25 mouse cellular contexts compared by ENCODE assay signal in the genomic region with DNA sequence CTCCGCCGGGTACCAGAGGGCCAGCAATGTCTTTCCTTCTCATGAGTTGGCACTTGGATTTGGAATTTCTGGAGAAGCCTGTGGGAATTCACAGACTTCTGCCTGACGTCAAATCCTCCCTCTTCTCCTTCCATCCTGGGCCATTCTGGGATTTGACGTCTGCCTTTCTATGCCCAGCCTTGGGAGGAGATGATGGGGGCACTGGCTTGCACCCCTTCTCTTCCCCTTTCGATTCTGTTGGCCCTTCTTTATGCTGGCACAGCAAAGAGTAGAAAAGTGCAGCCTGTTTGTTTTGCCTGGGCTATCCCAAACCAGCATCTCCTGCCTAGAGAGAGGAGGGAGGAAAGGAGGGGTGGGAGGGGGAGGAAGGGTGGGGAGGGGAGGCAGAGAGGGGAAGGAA. TPM values are rescaled to one million over a fixed set of nuclear protein-coding genes. Genes with fewer than 3 reads are reported as not detected.
DNase-seq lines count a peak whose midpoint lies in the region; ATAC-seq and TF ChIP-seq lines count a peak whose summit lies in the region.
"Had no signal": no experiment of that assay in that cellular context is flagged by ENCODE, and none has a peak within 500 bp of the region (broad histone marks: within the 10 kb centered on the region; RNA-seq: fewer than 3 reads in every experiment).

No protein-coding gene starts in this region.

- ATAC-seq in liver, embryonic 12.5 days: no peak
- ATAC-seq in embryonic facial prominence, embryonic 12.5 days (ENCODE audit: insufficient number of reproducible peaks, insufficient read depth, low FRiP score, low TSS enrichment): no peak
- ATAC-seq in megakaryocyte-erythroid progenitor cell, adult 5-6 weeks (replicated peaks; ENCODE audit: low FRiP score, low TSS enrichment, poor library complexity, severe bottlenecking): no peak
- ATAC-seq: CD4-positive, CD25-positive, alpha-beta regulatory T cell, adult 4 months; forebrain, embryonic 13.5 days; forebrain, embryonic 16.5 days; hindbrain, embryonic 16.5 days; intestine, embryonic 15.5 days had no signal

- H3K79me2 ChIP-seq in liver, adult 2 months (ENCODE audit: control insufficient read depth, insufficient read depth, low read length): no peaks in the 10 kb centered on the region

- WGBS in liver, adult 2 months: 72% methylated on average over 5 of the region's 5 CpGs
- WGBS in liver, embryonic 12.5 days (ENCODE audit: insufficient replicate concordance): 61% methylated on average over 5 of the region's 5 CpGs
- WGBS in embryonic facial prominence, embryonic 12.5 days: 78% methylated on average over 5 of the region's 5 CpGs

- peaks cover 17% of the 10 kb centered on the region; the same call in 1 of the 2 replicates for H3K4me1 ChIP-seq in liver, adult 2 months (ENCODE audit: control insufficient read depth, insufficient read depth, low read length)
- peaks cover 24% of the 10 kb centered on the region for H3K4me1 ChIP-seq in liver, embryonic 12.5 days
- peaks cover 51% of the 10 kb centered on the region for H3K4me1 ChIP-seq in embryonic facial prominence, embryonic 12.5 days

- peak; percentile 92 for DNase-seq in heart, adult 11 months
- no peak for DNase-seq in heart, adult 18-20 months
- no peak for DNase-seq in liver, adult 2 months (ENCODE audit: extremely low read depth, low read depth, low spot score)
- DNase-seq: adrenal gland, adult 2 months; adrenal gland, postnatal 14 days; cerebellum, adult 11-12 months; cerebellum, adult 8-10 months; cerebellum, postnatal 10 days; cerebellum, postnatal 36 days; embryo, embryonic 11 days; gastrocnemius, postnatal 14 days; heart, postnatal 14 days; heart, postnatal 4 days; kidney, adult 18-20 months had no signal

- H3K9ac ChIP-seq in liver, adult 2 months (ENCODE audit: low read depth, low read length): no peak overlapping the region
- H3K9ac ChIP-seq in liver, embryonic 12.5 days: no peak overlapping the region
- H3K9ac ChIP-seq in embryonic facial prominence, embryonic 12.5 days: 0 out of 2 replicates have a peak overlapping the region, but pooled peaks have one; percentile 15
- H3K9ac ChIP-seq: embryonic facial prominence, embryonic 15.5 days; forebrain, embryonic 13.5 days; hindbrain, embryonic 13.5 days; intestine, embryonic 15.5 days had no signal

- H3K4me2 ChIP-seq in liver, embryonic 12.5 days: no peak overlapping the region
- H3K4me2 ChIP-seq in embryonic facial prominence, embryonic 12.5 days (replicated peaks): no peak overlapping the region
- H3K4me2 ChIP-seq: forebrain, embryonic 13.5 days had no signal

- peak overlapping the region; percentile 25; the same call in 1 of the 2 replicates for H3K27ac ChIP-seq in liver, adult 2 months (replicated peaks; ENCODE audit: insufficient read depth, low read depth, low read length)
- no peak overlapping the region for H3K27ac ChIP-seq in liver, embryonic 12.5 days
- 0 out of 2 replicates have a peak overlapping the region, but pooled peaks have one; percentile 9 for H3K27ac ChIP-seq in embryonic facial prominence, embryonic 12.5 days
- H3K27ac ChIP-seq: forebrain, embryonic 13.5 days; hindbrain, embryonic 13.5 days had no signal

- TF ChIP-seq CTCF in liver, adult 2 months (IDR thresholded peaks at IDR 0.05; ENCODE audit: low read depth, low read length): no peak

- H3K4me3 ChIP-seq in liver, adult 2 months (ENCODE audit: insufficient read depth, low read depth, low read length): no peak overlapping the region
- no peak overlapping the region for H3K4me3 ChIP-seq in liver, embryonic 12.5 days
- H3K4me3 ChIP-seq in embryonic facial prominence, embryonic 12.5 days: no peak overlapping the region
- H3K4me3 ChIP-seq: forebrain, embryonic 13.5 days; heart, embryonic 13.5 days; hindbrain, embryonic 13.5 days; intestine, embryonic 15.5 days had no signal

- H3K36me3 ChIP-seq in liver, adult 2 months (ENCODE audit: control insufficient read depth, insufficient read depth, low read length): no peaks in the 10 kb centered on the region
- no peaks in the 10 kb centered on the region for H3K36me3 ChIP-seq in liver, embryonic 12.5 days
- H3K36me3 ChIP-seq in embryonic facial prominence, embryonic 12.5 days: no peaks in the 10 kb centered on the region
- H3K36me3 ChIP-seq: embryonic facial prominence, embryonic 15.5 days; heart, embryonic 13.5 days; hindbrain, embryonic 13.5 days; intestine, embryonic 15.5 days had no signal

- H3K9me3 ChIP-seq in liver, embryonic 12.5 days (replicated peaks): no peaks in the 10 kb centered on the region
- no peaks in the 10 kb centered on the region for H3K9me3 ChIP-seq in embryonic facial prominence, embryonic 12.5 days
- H3K9me3 ChIP-seq: embryonic facial prominence, embryonic 15.5 days; forebrain, embryonic 13.5 days; heart, embryonic 13.5 days; hindbrain, embryonic 13.5 days; intestine, embryonic 15.5 days had no signal

- H3K27me3 ChIP-seq in liver, adult 2 months (ENCODE audit: control insufficient read depth, insufficient read depth, low read length): no peaks in the 10 kb centered on the region
- H3K27me3 ChIP-seq in liver, embryonic 12.5 days (replicated peaks): peaks cover 56% of the 10 kb centered on the region
- H3K27me3 ChIP-seq in embryonic facial prominence, embryonic 12.5 days: no peaks in the 10 kb centered on the region
- H3K27me3 ChIP-seq: embryonic facial prominence, embryonic 15.5 days; intestine, embryonic 15.5 days had no signal

- no peak for TF ChIP-seq POLR2A in liver, adult 2 months (IDR thresholded peaks at IDR 0.05; ENCODE audit: extremely low read depth, insufficient read depth, low read length)

RNA-seq across cellular contexts. Expression of a gene that starts 1.2 kb away (rescaled TPM):
- 10 to 100 TPM; 13.4 to 16.4 TPM for total RNA-seq in heart, adult 18-20 months (2021)
- total RNA-seq in liver, adult 2 months (2014; rRNA removed): 6.6 and 9.9 TPM in 2 replicates
- 8.1 and 9.2 TPM in 2 replicates for polyA plus RNA-seq in liver, adult 2 months (2012; rRNA removed)
- polyA plus RNA-seq in liver, embryonic 12.5 days (2016; fragmentation: Nextera tagmentation; extraction: Ambion mirVana): 1.8 and 2.2 TPM in 2 replicates
- 5.7 and 6.7 TPM in 2 replicates for polyA plus RNA-seq in embryonic facial prominence, embryonic 12.5 days (2016; fragmentation: Nextera tagmentation; extraction: Ambion mirVana)
- not detected in 2 replicates for total RNA-seq in megakaryocyte-erythroid progenitor cell, adult 5-6 weeks (2014; fragmentation: Nextera tagmentation)
- not detected in 2 replicates for total RNA-seq in megakaryocyte-erythroid progenitor cell, adult 5-6 weeks (2017)
- polyA plus RNA-seq: CD4-positive, CD25-positive, alpha-beta regulatory T cell, adult 4 months had no signal

RNA-seq across cellular contexts. Expression of a gene that starts 7.9 kb away (rescaled TPM):
- total RNA-seq in heart, adult 18-20 months (2021): 10 to 100 TPM; 17.5 to 18.6 TPM
- total RNA-seq in liver, adult 2 months (2014; rRNA removed): 11.4 and 16.4 TPM in 2 replicates
- 23.0 and 25.7 TPM in 2 replicates for polyA plus RNA-seq in liver, adult 2 months (2012; rRNA removed)
- polyA plus RNA-seq in liver, embryonic 12.5 days (2016; fragmentation: Nextera tagmentation; extraction: Ambion mirVana): 14.5 and 14.9 TPM in 2 replicates
- 33.4 and 35.5 TPM in 2 replicates for polyA plus RNA-seq in embryonic facial prominence, embryonic 12.5 days (2016; fragmentation: Nextera tagmentation; extraction: Ambion mirVana)
- total RNA-seq in megakaryocyte-erythroid progenitor cell, adult 5-6 weeks (2014; fragmentation: Nextera tagmentation): 23.9 and 24.7 TPM in 2 replicates
- total RNA-seq in megakaryocyte-erythroid progenitor cell, adult 5-6 weeks (2017): 7.3 and 11.3 TPM in 2 replicates

RNA-seq across cellular contexts. Expression of a gene that starts 24.9 kb away (rescaled TPM):
- 10 to 100 TPM; 19.6 to 34.9 TPM for total RNA-seq in heart, adult 18-20 months (2021)
- total RNA-seq in liver, adult 2 months (2014; rRNA removed): 20.2 and 23.9 TPM in 2 replicates
- polyA plus RNA-seq in liver, adult 2 months (2012; rRNA removed): 136 and 216 TPM in 2 replicates
- polyA plus RNA-seq in liver, embryonic 12.5 days (2016; fragmentation: Nextera tagmentation; extraction: Ambion mirVana): 22.7 TPM in 2 replicates
- 1.4 and 2.7 TPM in 2 replicates for polyA plus RNA-seq in embryonic facial prominence, embryonic 12.5 days (2016; fragmentation: Nextera tagmentation; extraction: Ambion mirVana)
- 174 and 211 TPM in 2 replicates for total RNA-seq in megakaryocyte-erythroid progenitor cell, adult 5-6 weeks (2014; fragmentation: Nextera tagmentation)
- total RNA-seq in megakaryocyte-erythroid progenitor cell, adult 5-6 weeks (2017): 112 and 174 TPM in 2 replicates

RNA-seq across cellular contexts. Expression of a gene that starts 49.9 kb away (rescaled TPM):
- total RNA-seq in heart, adult 18-20 months (2021): 1 to 10 TPM; 4.2 to 5.1 TPM
- total RNA-seq in liver, adult 2 months (2014; rRNA removed): 3.0 and 3.6 TPM in 2 replicates
- polyA plus RNA-seq in liver, adult 2 months (2012; rRNA removed): 8.1 and 8.3 TPM in 2 replicates
- 11.7 and 12.6 TPM in 2 replicates for polyA plus RNA-seq in liver, embryonic 12.5 days (2016; fragmentation: Nextera tagmentation; extraction: Ambion mirVana)
- polyA plus RNA-seq in embryonic facial prominence, embryonic 12.5 days (2016; fragmentation: Nextera tagmentation; extraction: Ambion mirVana): 7.1 and 8.9 TPM in 2 replicates
- 13.5 and 13.7 TPM in 2 replicates for total RNA-seq in megakaryocyte-erythroid progenitor cell, adult 5-6 weeks (2014; fragmentation: Nextera tagmentation)
- total RNA-seq in megakaryocyte-erythroid progenitor cell, adult 5-6 weeks (2017): 6.1 and 10.7 TPM in 2 replicates
